Mouse (Mus musculus) embryonic fibroblast, embryonic 13.5 days (primary cell): ENCODE results near the gene Fzr1.

Experiments used
- CTCF ChIP-seq: IDR thresholded peaks from 2 replicates; pipeline ENCODE4 v1.5.1; 2011; ENCODE audit warnings: mild to moderate bottlenecking, control low read depth, low read length, moderate library complexity, borderline replicate concordance; ENCODE audit not compliant: insufficient read depth
- POLR2A ChIP-seq: IDR thresholded peaks from 2 replicates; pipeline ENCODE4 v1.6.1; 2011; ENCODE audit warnings: low read depth, mild to moderate bottlenecking, control low read depth, low read length, moderate library complexity

DNA sequence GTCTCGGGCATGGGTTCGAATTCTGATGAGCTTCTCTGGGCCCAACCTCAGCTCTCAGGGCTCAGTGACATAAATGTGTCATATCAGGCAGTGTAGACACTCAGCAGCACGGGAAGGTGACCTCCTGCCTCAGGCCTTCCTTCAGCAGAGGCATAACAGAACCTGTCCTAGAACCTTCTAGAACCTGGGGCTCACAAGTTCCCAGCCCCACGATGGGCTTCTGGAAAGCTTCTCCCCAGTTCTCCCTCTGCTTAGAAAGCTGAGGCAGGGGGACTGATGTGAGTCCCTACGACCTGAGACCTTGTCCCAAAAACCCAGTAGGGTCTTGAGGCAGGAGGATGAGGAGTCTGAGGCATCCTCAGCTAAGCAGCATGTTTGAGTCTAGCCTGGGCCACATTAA is 36.8 kb upstream of the Fzr1 start:
- TF ChIP-seq CTCF (no peak), POLR2A (no peak)
